8 mouse cellular contexts compared by ENCODE assay signal in the genomic region with DNA sequence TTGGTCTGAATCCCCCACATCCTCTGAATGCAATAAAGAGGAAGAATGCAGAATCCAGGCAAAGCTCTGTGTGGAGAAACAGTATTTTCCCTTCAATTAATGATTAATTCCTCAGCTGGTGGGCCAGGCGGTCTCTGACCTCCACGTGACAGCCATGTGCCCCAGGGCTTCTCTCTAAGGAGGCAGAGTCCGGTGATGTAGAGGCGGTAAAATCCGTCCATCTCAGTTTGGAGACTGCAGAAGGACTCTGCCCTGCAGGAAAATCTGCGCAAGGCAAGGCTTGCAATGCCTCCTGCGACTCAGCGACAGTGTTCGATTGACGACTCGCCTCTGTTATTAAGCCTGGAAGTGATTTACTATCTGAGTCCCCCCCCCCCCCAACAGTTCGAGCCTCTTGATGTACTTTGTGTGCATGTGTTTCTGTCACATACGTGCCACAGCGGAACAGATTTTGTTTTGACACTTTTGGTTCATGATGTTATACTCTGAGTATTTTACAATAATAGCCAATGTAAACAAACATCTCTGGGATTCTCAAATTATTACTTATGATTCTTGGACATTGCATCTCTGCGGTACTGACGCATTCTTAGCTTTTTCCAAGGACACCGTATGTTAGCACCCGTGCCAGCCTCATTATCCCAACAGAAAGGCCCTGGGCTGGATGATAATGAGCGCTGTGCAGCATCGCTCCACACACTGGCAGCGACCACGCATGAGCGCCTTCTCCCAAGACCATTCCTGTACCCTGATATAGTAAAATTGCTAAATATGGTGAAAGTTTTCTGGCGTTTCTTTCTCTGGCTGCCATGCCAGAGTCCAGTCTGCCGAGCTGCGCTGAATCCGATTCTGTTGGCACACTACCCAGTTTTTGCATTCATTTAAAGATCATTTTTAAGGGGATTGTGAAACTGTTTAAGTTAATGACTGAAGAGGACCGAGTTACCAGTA. TPM values are rescaled to one million over a fixed set of nuclear protein-coding genes. Genes with fewer than 3 reads are reported as not detected.
DNase-seq lines count a peak whose midpoint lies in the region; ATAC-seq and TF ChIP-seq lines count a peak whose summit lies in the region.

No protein-coding gene starts in this region.

- H3K4me3 ChIP-seq in heart, embryonic 13.5 days, result peak overlapping the region; percentile 86
- H3K4me3 ChIP-seq in kidney, embryonic 15.5 days (replicated peaks), result peak overlapping the region; percentile 68
- peak overlapping the region; percentile 79 for H3K4me3 ChIP-seq in liver, postnatal 0 days (ENCODE audit: low read depth, low read length)

- H3K36me3 ChIP-seq in heart, embryonic 13.5 days, result peaks cover 11% of the 10 kb centered on the region
- peaks cover 4% of the 10 kb centered on the region; the same call in 1 of the 2 replicates for H3K36me3 ChIP-seq in kidney, embryonic 15.5 days
- H3K36me3 ChIP-seq in liver, postnatal 0 days (replicated peaks; ENCODE audit: insufficient read depth, low read length), result no peaks in the 10 kb centered on the region

- no peak for TF ChIP-seq CTCF in liver, postnatal 0 days (IDR thresholded peaks at IDR 0.05; ENCODE audit: low read depth)

- TF ChIP-seq EP300 in liver, postnatal 0 days (IDR thresholded peaks at IDR 0.05; ENCODE audit: low read depth), result peak; percentile 53; the same call in 1 of the 2 replicates

- H3K4me1 ChIP-seq in heart, embryonic 13.5 days, result peaks cover 43% of the 10 kb centered on the region
- H3K4me1 ChIP-seq in kidney, embryonic 15.5 days, result peaks cover 60% of the 10 kb centered on the region
- peaks cover 23% of the 10 kb centered on the region for H3K4me1 ChIP-seq in liver, postnatal 0 days (ENCODE audit: insufficient read depth)

- H3K9ac ChIP-seq in heart, embryonic 13.5 days, result peak overlapping the region; percentile 86
- H3K9ac ChIP-seq in kidney, embryonic 15.5 days, result peak overlapping the region; percentile 74; the same call in 1 of the 2 replicates
- H3K9ac ChIP-seq in liver, postnatal 0 days (replicated peaks), result peak overlapping the region; percentile 77

- H3K4me2 ChIP-seq in heart, embryonic 13.5 days, result peak overlapping the region; percentile 88
- peak overlapping the region; percentile 88 for H3K4me2 ChIP-seq in kidney, embryonic 15.5 days
- H3K4me2 ChIP-seq in liver, postnatal 0 days (ENCODE audit: low read depth, low read length), result peak overlapping the region; percentile 92

- H3K27me3 ChIP-seq in heart, embryonic 13.5 days (replicated peaks), result no peaks in the 10 kb centered on the region
- no peaks in the 10 kb centered on the region for H3K27me3 ChIP-seq in kidney, embryonic 15.5 days
- peaks cover 32% of the 10 kb centered on the region for H3K27me3 ChIP-seq in liver, postnatal 0 days (ENCODE audit: insufficient read depth, low read length)

- H3K27ac ChIP-seq in heart, embryonic 13.5 days (replicated peaks), result peak overlapping the region; percentile 98
- H3K27ac ChIP-seq in kidney, embryonic 15.5 days, result peak overlapping the region; percentile 99
- peak overlapping the region; percentile 98 for H3K27ac ChIP-seq in liver, postnatal 0 days (ENCODE audit: low read depth)

- ATAC-seq in heart, embryonic 13.5 days (ENCODE audit: extremely low read depth, insufficient number of reproducible peaks, low FRiP score, low TSS enrichment), result no peak
- ATAC-seq in kidney, embryonic 15.5 days (replicated peaks; ENCODE audit: low FRiP score), result no peak
- ATAC-seq in liver, postnatal 0 days, result peak; percentile 3; the same call in 1 of the 2 replicates

- H3K9me3 ChIP-seq in heart, embryonic 13.5 days, result no peaks in the 10 kb centered on the region
- H3K9me3 ChIP-seq in kidney, embryonic 15.5 days (replicated peaks), result no peaks in the 10 kb centered on the region
- no peaks in the 10 kb centered on the region for H3K9me3 ChIP-seq in liver, postnatal 0 days (ENCODE audit: low read length)

- DNase-seq in 3134 (ENCODE audit: extremely low read depth, insufficient read length, low spot score), result peak; percentile 56
- DNase-seq in CD4-positive helper T cell, adult 2 months (ENCODE audit: low read depth, low spot score), result peak; percentile 17
- DNase-seq in embryo, embryonic 10 days (ENCODE audit: low spot score), result peak; percentile 90
- DNase-seq in liver, postnatal 0 days, result peak; percentile 65
- DNase-seq in right cerebral cortex, postnatal 10 days (ENCODE audit: low spot score in 2 of 2), result peak; percentile 70 to 81
- DNase-seq in gastrocnemius, postnatal 4 days (ENCODE audit: low spot score in 2 of 2), result no peak

- 6% methylated on average over 28 of the region's 28 CpGs for WGBS in heart, embryonic 13.5 days
- WGBS in kidney, embryonic 15.5 days, result 4% methylated on average over 28 of the region's 28 CpGs
- WGBS in liver, postnatal 0 days (ENCODE audit: insufficient replicate concordance), result 6% methylated on average over 28 of the region's 28 CpGs

RNA-seq across cellular contexts. Expression of a gene that starts 0.5 kb away (rescaled TPM):
- 255 and 280 TPM in 2 replicates for polyA plus RNA-seq in heart, embryonic 13.5 days (2015; fragmentation: Nextera tagmentation; extraction: Ambion mirVana)
- 518 and 543 TPM in 2 replicates for polyA plus RNA-seq in kidney, embryonic 15.5 days (2015; fragmentation: Nextera tagmentation; extraction: Ambion mirVana)
- 245 and 376 TPM in 2 replicates for polyA plus RNA-seq in liver, postnatal 0 days (2015; fragmentation: Nextera tagmentation; extraction: Ambion mirVana)
- 10 to 100 TPM; 18.8 to 23.9 TPM for total RNA-seq in gastrocnemius, postnatal 4 days (2021)

Comparison
In these comparisons a context has a peak if more than half of its experiments do, and no peak if none do; other contexts are left out.
1. DNase-seq: peak in 3134 (single experiment), CD4-positive helper T cell, adult 2 months (single experiment), embryo, embryonic 10 days (single experiment), liver, postnatal 0 days (single experiment) and right cerebral cortex, postnatal 10 days (2 of 2); none in gastrocnemius, postnatal 4 days (0 of 2).
2. Peak in every context shown above with its lines, with median percentiles within 50 percentile points of each other: H3K27ac ChIP-seq, H3K4me2 ChIP-seq, H3K4me3 ChIP-seq and H3K9ac ChIP-seq.